Mouse (Mus musculus) thymus, postnatal 36 days (tissue): ENCODE results near the gene Ptov1.

ENCODE experiments used
- DNase-seq, 2 experiments: peaks; one replicate each; pipeline ENCODE4 v3.0.0; 2022; ENCODE audit warnings: mixed read lengths in 2 of 2

Gene Ptov1

DNA sequence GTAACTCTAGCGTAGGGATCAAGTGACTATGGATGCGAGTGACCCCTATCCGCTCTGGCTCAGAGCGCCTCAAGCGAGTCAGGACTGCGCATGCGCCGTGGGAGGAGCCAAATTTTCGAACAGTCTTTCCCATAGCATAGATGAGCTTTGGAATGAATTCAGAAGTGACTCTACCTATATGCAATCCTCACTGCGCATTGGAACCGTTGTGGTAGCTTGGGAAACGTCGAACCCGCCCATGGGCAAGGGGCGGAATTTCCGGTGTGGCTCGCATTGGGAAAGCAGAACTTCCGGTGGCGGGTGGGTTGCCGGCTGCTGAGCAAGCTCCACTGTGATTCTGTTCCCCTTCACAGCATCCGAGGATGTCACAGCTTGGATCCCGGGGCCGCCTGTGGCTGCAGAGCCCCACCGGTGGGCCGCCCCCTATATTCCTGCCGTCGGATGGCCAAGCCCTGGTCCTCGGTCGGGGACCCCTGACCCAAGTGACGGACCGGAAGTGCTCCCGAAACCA lies 12.5 kb downstream of the Ptov1 start, which contains the start of gene Pnkp:
TSS of gene Pnkp (plus strand) at position 98 of the 511 bp plus-strand sequence.
- peak; percentile 82 to 85 for DNase-seq

DNA sequence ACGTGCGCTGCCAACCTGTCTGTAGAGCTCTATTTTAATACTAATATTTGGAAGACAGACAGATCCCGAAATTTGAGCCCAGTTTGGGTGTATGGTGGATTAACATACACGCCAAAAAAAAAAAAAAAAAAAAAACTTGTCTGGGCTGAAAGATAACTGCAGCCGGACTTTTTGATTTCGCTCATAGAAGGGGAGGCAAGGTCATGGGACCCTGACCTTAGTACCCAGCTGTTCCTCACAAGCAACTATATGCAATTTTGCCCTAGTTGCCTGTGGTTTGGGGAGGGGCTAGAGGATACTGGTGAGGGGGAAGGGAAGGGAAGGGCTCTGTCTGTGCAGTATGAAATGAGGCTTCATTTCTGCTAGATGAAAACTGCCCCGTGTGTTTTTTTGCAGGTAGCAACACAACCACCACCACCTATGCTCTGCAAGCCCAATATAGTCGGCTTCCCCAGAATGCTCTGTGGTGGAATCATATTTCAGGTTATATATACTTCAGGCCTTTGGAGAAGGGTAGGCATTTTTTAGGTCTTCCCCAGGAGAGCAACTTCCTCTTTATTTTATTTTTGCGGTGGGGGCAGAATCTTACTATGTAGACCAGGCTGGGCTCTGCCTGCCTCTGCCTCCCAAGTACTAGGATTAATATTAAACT lies 13.2 kb downstream of the Ptov1 start:
- DNase-seq: peak in 1 of 2 experiments; percentile 63

DNA sequence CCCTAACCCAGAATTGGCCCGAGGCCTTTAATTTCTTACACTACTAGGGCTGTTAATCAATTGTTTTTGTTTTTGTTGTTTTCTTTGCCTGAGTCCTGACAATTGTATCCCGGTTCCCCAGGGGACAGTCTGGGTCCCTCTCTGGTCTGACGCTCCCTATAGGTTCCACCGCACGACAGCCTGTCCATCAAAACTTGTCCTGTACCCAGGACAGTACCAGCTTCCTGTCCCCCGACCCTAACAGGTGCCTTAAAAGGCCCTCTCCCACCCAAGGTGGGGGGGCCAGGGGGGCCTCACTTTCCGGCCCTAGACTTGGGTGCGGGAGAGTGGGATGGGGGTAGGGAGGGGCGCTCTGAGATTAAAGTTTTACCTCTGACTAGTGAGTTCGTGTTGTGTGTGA lies 14.6 kb downstream of the Ptov1 start:
- DNase-seq: peak in 1 of 2 experiments; percentile 56

DNA sequence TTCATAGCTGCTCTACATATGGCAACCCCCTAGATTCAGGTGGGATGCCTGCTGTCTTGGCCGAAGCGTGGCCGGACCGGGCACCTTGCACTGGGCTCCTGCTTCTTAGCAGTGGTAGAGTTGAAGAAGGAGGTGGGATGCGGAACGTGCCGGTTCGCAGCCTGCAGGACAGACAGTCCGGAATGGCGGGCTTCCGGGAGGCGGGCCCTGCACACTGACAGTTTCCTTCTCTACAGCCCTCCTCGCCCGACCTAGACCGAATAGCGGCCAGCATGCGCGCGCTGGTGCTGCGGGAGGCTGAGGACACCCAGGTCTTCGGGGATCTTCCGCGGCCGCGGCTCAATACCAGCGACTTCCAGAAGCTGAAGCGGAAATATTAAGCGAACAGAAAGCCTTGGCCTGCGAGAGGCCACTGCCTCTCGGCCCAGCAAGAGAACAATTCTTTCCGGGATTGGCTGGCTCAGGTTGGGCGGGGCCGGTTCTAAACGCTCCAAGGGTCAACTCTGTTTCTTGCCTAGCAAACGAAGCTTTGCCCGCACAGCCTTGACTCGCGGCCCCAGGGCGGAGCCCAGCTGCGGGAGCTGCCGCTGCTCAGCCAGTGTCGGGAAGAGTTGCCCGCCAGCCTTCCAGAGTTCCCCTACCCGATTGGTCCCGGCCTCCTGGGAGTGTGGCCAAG lies 15.1 kb downstream of the Ptov1 start:
- DNase-seq: peak; percentile 83 to 84

DNA sequence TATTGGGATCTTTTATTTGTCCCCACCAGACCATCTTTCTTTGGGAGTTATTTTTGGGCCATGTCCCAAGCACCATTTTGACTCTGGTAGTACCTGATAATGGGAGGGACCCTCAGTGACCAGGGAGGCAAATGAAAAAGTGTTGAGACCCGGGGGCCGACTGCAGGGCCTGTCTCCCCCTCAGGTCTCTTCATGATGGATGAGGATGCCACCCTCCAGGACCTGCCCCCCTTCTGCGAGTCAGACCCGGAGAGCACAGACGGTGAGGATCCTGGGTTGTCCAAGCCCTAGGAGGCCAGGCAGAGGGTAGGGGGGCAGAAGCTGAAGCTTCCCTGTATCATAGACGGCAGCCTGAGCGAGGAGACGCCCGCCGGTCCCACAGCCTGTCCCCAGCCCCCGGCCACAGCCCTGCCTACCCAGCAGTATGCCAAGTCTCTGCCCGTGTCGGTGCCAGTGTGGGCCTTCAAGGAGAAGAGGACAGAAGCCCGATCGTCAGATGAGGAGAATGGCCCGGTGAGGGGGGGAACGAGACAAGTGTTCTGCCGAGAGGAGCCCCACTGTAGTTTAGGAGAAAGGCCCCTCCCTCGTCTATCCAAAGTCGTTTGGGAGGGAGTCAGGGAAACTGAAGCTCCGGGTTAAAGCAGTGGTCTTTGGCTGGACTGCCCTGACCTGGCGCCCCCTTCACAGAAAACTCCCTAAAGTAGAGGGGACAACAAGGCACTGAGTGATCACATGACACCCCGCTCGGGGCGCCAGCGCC lies 15.8 kb downstream of the Ptov1 start:
- no peak for DNase-seq

DNA sequence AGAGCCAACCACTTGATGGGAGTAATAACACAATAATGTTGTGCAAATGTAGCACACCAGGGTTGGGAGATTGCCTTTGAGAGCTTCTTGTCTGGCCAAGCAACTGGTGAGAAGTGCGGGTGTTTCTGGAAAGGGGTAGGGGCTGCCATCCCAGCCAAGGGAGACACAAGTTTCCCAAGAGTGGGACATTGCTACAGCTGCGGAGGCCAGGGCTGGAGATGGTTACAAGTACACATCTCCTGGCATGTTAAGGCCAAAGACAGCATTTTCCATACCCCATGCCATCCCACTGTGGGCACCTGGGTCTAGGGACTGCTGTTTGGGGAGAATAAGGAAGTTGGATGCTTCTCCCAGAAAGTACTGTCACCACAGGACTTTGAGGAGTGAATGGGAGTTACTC lies 16.5 kb downstream of the Ptov1 start:
- DNase-seq: no peak

DNA sequence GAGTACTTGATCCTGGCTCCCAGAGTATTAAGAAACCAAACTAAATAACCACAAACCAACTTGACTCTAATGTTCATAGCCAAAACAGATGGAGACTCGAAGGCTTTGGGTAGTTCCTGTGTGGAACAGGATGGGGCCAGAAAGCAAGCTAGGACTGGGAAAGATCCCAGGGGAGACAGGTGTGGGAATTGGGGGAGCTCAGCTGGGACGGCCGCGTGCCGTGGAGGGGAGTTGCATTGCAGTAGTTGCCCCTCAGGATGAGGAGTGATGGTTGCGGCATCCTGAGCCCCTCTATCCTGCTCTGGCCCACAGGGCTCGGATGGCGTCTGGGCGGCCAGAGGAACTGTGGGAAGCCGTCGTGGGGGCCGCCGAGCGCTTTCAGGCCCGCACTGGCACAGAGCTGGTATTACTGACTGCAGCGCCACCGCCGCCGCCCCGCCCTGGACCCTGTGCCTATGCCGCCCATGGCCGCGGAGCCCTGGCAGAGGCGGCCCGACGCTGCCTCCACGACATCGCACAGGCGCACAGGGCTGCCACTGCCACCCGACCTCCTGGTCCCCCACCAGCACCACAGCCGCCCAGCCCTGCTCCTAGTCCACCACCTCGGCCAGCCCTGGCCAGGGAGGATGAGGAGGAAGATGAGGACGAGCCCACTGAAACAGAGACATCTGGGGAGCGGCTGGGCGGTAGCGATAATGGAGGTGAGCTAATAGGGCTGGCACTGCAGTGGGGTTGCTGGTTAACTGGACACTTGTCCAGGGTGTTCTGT lies 17.1 kb downstream of the Ptov1 start:
- DNase-seq: no peak

DNA sequence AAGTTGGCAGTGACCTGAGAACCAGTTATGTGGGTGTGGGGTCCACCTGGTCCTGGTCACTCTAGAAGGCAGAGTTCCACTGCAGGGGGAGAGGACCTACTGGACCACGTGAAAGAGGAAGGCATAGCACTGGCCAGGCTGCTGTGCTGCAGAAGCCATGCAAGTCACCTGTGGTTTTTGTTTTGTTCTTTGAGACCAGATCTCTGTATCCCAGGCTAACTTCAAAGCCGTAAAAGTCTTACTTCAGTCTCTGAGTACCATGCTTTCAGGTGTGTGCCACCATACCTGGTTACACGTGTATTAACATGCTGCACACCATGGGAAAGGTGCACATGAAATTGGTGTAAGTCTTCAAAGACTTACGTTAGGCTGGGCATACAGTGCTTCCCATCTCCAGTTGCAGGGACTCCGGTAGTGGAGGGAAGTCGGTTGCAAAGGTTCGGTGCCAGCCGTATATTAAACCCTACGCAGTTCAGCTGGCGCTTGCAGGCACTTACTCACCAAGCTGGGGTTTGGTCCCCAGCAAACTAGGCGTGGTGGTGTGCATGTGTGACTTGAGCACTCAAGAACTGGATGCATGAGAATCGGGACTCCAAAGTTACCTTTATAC lies 17.9 kb downstream of the Ptov1 start:
- no peak for DNase-seq

DNA sequence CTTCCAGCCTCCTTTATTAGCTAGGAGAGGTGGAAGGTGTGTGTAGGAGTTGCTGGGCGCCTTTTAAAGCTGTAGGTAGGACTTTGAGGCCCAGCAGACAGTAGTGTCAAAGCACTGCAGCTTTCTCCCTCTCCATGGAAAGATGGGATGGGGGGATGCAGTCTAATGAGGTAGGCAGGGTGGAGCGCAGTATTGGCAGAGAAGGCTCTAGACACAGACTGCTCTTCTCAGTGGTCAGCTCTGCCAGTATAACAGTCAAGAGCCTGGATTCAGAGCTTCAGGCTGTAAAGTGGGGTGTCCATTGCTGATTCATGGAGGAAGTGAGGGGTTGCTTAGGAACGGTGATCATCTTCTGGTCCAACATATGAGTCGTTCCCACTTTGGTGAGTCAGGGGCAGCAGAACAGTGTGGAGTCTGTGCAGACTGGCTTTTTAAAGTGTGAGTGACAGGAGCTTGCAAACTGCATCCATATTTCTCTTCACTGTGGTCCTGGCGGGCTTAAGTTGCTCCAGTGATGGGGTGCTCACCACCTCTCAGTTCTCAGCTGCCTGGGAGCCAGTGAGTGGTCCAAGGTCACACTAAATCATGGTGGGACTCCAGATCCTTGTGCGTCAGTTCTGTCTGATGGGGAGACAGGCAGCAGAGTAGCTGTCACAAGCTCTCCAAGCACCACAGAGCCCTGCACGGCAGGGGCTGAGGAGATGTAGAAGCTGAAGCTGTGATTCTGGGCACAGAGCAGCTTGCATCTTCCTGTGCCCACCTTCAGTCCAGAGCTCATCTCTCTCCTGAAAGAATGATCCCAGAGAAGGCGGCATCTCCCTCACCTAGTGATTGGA lies 18.6 kb downstream of the Ptov1 start:
- no peak for DNase-seq

DNA sequence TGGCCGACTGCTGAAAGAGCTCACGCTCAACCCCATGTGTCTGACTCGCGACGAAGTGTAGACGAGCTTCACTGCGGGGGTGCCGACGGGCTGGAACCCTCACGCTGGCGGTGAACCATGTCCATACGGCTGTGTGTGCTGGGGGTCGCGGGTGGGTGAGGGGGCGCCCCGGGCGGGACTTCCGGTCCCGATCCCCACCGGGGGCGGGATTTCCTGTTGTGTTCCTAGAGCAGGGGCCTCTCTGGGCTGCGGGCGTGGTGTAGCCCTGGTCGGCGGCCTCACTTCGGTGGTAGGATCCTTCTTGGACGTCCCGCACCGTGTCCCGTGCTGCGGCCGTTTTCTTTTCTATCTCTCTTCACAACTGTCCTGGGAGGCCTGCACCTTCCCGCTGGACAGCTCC lies 19.4 kb downstream of the Ptov1 start:
- peak; percentile 75 to 83 for DNase-seq

DNA sequence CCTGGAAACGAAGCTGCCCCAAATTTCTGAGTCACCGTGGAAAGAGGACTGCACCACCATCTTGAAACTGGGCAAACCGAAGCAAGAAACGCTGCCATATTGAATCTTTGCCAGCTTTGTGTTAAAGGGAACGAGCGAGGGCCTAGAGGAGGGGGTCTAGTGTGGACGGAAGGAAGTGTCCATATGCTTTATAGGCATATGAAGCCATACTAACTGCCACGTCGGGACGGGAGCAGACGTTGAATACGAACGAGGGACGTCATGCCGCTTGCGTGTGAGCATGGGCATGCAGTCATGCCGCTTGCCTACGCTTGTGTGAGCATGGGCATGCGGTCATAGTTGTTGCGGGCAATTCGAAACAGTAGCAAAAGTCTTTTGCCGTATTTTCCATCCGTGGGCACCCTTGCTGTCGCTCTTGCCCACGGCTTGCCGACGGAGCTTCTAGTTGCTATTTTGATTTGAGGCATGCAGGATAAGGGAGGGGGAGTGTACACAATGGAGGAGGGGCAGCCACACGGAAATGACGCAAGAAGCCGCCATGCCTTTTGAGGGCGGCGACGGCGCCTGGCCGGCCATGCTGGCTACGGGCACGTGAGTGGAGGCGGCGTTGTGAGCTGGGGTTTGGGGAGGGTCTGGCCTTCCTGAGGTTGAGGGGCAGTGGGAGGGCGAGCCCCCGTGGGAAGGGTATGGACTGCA lies 20.0 kb downstream of the Ptov1 start:
- peak; percentile 87 to 91 for DNase-seq

DNA sequence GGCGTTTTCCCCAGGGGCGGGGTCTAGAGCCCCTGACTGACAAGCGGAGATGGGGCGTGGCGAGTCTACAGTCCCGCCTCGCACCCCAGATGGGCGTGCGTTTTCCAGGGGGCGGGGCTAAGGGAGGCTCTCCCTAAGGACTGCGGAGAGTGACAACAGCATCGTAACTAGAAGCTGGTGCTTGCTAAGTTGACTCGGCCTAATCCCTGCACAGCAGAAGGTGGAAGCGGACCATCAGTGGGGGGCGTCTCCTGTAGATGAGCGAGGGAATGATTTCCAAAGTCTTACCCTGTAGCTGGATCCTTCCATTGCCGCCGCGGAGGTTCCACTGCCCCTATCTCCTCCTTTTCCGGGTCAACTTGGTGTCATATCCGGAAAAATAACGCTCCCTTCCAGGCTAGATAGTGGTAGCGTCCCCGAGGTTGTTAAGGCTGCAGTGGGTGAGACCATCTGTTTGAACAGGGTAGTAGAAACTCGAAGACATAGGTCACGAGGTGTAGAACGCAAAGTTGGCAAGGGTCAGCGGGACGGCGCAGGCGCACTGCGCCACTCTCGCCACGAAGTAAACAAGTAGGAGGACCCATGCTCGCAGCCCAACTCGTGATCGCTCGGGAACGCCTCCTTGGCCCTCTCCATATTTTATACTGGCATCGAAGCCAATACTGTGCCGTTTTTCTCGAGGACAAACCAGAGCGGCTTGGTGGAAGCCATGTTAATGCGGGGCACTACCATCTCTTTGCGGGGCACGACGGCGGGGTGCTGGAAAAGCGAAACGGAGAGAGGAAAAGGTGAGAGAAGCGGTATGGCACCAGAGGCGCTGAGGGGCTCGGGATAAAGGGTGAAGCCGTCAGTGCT lies 20.8 kb downstream of the Ptov1 start, which contains the start of the genes Akt1s1 and Tbc1d17:
TSS of gene Akt1s1 (plus strand) at position 431 of the 855 bp plus-strand sequence.
TSS of gene Tbc1d17 (minus strand) at position 519 of the 855 bp plus-strand sequence.
- peak; percentile 97 for DNase-seq

DNA sequence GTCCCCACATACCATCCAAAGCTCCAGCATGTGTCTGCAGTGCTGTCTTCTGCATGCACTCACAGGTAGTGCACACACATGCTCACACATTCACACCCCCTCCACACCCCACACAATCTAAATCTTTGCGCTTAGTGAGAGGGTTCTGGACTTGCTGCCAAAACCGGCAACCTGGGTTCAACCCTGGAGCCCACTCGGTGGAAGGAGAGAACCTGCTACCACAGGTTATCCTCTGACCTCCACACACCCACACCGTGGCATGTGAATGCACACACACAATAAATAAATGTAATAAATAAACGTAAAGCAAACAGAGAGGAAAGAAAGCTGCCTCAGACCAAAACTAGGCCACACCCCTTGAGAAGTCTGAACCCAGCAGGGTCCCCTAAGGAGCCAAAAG lies 21.8 kb downstream of the Ptov1 start:
- no peak for DNase-seq

DNA sequence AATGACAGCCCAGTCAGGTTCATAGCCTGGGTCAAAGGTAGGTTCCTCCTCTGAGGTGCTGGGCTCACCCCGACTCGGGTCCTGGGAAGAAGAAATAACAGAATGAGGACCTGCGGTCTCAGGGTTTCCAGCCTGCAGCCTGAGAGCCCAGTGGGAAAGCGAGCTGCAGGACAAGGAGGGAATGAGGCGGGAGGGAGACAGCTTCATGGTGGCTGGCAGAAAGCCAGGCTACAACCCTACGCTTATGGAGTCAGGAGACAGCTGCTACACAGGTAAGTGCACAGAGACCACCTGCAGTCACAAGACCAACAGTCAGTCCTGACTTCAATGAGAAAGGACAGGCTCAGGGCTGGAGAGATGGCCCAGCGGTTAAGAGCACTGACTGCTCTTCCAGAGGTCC lies 22.8 kb downstream of the Ptov1 start:
- DNase-seq: peak in 1 of 2 experiments; percentile 18

DNA sequence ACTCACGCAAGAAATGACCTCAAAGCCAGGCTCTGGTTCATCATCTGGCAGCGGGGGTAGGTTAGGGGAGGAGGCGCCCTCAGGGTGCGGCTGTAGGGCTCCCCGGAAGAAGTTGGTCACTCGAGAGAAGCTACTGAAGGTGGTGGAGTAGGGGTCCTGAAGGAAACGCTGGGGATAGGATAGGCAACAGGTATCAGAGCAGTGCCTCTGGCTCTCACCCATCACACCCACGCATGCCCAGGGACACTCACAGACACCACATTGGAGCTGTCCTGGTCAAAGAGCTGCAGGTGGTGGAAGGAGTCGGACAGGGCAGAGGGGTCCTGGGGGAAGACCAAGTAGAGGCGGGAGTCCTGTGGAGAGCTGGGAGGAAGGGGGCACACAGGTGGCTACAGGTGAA lies 24.6 kb downstream of the Ptov1 start:
- no peak for DNase-seq

DNA sequence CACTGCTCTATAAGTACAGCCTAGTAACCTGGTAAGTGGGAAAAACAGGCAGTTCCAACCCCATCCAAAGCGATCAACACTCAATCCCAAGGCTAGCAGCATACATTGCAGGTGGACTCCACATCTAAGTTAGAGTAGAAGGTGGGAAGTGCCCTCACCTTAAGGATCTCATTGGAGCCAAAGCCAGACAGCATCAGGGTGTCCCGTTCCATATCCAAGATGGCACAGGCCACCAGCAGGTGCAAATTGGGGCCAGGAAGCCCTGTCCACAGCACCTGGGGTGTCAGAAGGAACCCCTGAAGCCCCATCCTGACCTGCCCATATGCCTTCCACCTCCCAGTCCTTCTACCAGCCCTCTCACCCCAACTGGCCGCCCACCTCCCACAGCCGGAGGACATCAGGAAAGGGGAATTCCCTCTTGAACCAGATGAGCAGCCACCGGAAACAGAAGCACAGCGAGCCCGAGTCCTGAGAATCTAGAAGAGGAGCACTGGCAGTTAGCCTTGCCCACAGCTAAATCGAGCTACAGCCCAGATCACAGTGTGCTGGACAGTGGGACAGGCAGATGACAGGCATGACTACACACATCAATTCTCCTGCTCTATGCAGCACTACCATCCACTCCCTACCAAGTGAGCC lies 27.6 kb downstream of the Ptov1 start:
- no peak for DNase-seq

DNA sequence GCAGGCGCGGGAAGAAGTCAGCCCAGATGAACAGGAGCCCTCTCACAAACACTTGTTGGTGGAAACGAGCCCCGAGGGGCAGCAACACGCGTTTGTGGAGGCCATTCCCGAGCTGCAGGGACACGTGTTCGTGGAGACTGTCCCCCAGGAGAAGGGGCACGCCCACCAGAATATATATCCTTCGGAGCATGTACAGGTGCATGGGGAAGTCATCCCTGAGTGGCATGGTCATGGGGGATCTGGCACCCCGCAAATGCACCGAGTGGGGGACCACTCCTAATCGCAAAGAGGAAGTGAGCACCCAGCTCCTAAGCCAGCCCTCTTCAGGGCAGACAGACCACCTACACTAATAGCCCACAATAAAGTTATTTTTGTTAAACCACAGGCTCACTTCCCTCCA lies 29.2 kb downstream of the Ptov1 start:
- no peak for DNase-seq

DNA sequence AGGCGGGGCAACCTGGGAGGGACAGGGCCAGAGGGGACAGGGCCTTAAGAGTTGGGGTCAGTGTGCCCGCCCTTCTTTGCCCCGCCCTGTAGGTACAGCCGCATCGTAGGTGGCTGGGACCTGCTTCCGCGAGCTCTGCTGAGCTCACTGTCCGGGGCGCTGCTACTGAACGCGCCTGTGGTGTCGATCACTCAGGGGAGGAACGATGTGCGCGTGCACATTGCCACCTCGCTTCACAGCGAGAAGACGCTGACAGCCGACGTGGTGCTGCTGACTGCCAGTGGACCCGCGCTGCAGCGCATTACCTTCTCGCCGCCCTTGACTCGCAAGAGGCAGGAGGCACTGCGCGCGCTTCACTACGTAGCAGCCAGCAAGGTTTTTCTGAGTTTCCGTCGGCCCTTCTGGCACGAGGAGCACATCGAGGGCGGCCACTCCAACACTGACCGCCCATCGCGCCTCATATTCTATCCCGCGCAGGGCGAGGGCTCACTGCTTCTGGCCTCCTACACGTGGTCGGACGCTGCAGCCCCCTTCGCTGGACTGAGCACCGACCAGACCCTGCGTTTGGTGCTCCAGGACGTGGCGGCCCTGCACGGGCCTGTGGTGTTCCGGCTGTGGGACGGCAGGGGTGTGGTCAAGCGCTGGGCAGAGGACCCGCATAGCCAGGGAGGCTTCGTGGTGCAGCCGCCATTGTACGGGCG lies 29.9 kb downstream of the Ptov1 start:
- DNase-seq: peak; percentile 34 to 55

DNA sequence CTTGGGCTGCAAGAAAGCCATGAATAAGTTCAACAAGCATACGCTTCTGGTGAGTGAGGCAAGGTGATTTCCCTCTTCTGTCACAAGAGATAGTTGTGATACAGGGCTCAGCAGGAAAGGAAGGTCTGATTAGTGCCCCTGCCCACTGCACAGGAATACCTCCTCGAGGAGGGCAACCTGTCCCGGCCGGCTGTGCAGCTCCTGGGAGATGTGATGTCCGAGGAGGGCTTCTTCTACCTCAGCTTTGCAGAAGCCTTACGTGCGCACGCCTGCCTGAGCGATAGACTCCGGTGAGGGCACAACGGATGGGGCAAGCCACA lies 30.5 kb downstream of the Ptov1 start:
- DNase-seq: no peak
